Mouse (Mus musculus) cerebellum, adult 9-10 months (tissue): ENCODE measurements around the gene Fopnl.

ENCODE experiments used
- DNase-seq: peaks from one replicate; pipeline ENCODE4 v3.0.0; 2022

The Fopnl gene

DNA sequence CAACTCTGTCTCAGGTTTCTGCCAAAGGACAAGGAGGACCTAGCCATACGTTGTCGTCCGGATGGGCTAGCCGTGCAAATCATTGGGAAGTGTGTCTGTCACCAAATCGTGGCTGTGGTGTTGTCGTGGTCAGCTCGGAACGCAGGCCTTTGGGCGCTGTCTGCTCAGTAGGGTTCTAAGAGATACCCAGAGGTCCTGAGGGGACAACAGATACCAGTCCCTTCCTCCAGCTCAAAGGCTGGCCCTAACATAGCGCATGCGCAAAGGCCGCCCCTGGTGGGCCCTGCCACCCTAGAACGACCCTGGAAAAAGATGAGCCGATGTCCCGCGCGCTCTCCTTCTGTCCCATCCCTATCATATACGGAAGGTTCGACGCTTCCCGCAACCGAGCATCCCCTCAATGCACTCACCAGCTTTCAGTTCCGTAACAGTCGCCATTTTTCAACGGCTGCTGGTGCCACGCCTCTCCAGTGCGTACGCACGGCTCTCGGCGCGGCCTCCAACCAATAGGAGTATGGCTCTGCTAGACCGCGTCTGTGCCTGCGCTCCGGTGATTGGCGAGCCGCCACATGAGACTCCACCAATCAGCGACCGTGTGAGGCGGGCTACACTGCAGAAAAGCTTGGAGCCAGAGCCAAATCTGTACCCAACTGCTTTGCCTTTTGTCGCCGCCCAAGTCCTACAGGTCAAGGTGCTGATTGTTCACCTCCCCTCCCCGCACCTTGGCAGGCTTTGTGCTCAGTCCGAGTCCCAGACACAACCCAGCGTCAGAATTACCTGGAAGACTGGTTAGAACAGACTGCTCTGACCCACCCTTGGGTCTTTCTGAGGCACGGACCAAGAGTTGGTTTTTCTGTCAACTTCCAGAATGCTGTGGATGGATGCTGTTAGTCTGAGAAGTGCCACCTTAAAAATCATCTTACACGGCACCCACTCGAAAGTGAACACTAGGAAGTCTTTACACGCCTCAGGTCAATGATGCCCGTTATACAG, at the start of gene Fopnl:
Gene Fopnl, minus strand, starts transcription at position 522 of the 993 bp plus-strand sequence.
- peak; percentile 98 for DNase-seq

DNA sequence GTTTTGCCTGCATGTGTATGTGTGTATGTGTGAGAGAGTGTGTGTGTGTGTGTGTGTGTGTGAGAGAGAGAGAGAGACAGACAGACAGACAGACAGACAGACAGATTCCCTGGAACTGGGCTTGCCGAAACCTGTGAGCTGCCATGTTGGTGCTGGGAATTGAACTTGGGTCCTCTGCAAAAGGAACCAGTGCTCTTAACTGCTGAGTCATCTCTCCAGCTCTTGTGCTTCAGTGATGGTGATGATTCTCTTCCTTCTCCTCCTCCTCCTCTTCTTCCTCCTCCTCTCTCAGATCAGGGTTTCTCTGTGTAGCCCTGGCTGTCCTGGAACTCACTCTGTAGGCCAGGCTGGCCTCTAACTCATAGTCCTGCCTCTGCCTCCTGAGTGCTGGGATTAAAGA, 48.8 kb upstream of the Fopnl start:
- DNase-seq, result no peak

DNA sequence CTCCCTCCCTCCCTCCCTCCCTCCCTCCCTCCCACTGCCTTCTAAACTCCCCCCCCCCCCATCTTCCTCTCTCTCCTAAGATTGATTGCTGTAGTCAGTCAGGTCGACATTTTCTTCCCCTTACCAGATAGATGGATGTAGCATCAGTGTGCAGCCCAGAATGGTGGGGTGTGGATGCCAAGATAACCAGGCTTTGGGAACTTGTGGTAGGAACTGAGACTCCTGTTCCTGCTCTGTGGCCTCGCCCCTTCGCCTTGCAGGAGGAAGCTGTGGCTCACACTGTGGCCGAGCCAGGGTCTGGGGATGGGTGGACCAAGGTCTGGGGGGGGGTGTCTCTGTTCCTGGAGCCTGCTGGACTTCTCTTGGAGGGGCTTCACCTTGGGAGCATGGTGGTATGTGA, 48.3 kb upstream of the Fopnl start:
- DNase-seq, result no peak

DNA sequence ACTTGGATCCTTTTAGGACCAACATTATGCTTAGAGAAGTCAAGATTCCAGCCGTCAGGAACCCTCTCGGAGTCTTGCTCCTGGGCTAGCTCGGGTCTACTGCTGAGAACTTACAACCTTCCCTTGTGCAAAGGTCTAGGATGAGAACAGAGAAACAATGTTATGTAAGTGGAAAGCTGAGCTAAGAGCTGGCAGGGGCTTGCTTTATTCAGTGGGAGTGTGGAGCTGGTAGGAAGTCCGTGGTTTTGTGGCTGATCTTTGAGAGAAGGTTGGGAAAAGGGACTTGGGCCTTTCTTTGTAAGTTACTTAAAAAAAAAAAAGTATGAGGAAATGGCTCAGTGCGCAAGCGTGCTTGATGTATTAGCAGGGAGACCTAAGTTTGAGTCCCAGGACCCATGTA, 46.9 kb upstream of the Fopnl start:
- DNase-seq, result no peak

DNA sequence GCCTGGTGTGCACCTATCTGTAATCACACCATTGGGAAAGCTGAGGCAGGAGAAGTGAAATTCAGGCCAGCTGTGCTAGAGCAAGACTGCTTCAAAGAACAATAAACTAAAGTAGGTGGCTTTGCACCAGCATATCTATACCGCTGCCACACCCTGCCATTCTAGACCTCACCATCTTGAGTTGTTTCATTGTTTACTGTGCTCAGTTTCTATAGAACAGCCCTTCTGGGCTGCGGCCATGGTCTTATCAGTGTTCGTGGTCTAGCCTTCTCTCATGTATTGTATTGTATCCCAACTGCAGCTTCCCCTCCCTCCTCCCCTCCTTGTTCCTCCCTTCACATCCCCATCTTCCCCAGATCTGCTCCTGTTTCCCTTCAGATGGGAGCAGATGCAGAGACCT, 46.3 kb upstream of the Fopnl start:
- DNase-seq, result no peak

DNA sequence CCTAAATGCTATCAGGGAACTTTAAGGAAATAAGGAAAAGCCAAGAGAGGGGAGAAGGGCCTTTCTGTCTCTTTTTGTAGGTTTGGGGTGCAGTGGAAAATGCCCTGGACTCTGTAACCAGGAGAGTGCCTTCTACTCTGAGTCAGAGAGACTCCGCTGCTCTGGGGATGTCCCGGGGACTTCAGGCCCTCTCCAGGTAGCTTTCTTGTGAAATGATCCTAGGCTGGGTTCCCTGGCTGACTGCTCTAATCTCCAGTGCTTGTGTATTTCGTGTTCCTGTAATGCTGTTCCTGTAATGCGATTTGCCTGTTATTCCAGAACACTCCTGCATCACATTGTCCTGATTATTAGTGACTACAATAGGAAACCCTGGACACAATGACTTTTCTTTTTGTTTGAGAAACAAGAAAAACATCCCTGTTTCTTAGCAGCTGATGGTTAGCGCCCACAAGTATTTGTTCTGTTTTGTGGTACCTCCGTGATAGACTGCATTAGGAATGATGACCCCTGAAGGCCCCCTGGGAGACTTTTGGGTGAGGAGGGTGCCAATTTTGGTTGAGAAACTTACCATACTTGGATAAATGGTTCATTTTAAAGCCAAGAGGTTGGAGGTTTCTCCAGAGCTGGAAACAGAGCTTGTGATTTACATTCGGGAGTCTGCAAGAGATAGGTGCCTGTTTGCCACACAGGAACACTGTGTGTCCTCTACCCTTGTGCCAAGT, 45.1 kb upstream of the Fopnl start:
- DNase-seq, result no peak

DNA sequence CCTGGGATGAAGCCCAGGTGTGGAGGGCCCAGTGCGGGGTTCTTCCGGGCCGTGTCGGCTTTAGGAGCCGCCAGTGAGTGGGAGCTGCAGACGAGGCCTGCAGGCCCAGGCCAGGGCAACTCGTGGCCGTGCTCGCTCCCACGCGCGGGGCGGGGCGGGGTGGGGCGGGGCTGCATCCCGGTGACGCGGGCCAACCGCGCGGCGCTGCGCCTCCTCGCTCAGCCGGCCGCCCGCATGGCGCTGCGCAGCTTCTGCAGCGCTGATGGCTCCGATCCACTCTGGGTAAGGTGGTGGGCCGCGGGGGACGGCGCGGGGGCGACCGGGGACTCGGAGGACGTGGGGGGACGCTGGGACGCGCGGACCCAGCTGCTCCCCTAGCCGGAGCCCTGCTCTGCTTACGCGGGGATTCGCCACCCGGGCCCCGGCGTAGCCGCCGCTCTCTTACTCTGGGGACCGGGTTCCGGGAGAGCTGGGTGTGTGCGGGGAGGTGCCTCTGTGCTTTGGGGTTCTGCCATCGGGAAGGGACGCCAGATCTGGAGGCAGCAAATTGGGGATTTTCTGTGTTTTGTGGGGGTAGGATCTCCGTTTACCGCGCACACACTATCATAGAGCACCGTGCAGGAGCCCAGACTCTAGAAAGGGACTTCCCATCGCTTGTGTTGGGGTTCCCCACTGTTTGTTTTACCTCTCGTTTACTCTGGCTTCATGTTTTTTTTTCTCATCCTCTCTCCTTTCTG, 44.3 kb upstream of the Fopnl start, which contains the start of gene Abcc1:
Gene Abcc1, plus strand, starts transcription at position 197 of the 737 bp plus-strand sequence.
- DNase-seq, result peak; percentile 76

DNA sequence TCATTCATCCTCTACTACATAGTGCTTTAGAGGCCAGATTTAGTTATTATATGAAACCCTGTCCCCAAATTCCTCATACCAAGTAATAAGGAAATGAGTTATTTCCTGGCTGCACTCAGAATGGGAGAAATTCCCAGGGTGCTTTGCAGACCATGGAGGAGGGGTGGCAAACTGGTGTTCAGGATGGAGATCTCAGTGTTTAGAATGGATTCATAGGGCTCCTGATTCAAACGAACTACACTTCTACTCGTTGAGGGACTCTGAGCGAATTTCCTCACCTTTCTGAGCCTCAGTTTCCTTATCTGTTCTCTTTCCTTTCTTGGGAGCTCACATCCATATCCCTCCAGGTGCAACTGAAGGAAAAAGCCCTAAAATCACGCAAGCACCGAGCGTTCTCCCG, 43.7 kb upstream of the Fopnl start:
- peak; percentile 54 for DNase-seq

DNA sequence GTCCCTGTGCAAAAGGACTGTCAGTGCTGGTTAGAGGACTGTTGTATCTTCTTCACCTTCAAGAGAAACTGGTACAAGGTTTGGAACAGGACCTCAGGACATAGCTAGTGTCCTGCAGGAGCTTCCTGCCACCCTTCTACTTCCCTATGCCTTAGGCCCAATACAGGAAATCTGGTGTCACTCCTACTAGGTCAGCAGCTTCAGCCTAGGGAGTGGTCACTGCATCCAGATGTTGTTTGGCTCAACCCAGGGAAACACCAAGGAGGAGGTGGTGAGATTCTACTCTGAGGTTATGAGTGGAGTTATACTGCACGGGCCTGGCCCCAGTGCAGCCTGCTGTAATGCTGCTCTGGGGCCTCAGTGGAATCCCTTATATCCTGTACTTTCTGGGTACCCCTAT, 41.3 kb upstream of the Fopnl start:
- no peak for DNase-seq

DNA sequence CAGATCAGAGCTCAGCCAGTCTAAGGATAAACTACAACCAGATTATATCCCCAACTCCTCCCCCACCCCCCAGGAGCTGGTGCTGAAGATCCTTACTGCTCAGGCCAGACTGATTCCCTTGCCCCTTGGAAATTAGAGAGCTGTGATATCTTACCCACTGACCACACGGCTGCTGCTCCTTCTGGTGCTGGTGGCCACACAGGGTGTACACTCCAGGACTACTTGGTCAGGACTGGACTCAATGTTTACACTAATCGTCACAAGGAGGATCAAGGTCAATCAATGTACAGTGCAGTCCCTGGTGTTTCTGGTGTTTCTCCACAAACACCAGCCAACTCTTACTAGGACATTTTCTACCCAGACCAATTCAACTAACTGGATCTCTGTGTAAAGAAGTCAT, 40.7 kb upstream of the Fopnl start:
- DNase-seq, result no peak

DNA sequence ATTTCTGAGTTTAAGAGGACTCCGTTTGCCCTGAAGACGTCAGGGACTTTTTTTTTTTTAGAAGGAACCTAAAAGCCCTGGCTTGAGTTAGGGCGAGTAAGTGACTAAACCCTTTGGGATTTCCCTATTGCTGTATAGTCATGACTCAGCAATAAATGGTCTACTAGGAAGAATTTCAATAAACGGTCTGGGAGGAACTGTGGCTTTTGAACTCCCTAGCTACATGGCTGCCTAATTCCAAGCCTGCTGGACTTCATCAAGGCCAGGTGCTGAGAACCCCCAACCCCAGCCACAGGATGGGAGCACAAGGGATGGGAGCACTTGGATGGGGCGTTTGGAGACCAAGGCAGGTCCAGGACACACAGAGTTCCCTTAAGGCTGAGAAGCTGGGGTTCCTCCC, 35.5 kb upstream of the Fopnl start:
- DNase-seq, result no peak

DNA sequence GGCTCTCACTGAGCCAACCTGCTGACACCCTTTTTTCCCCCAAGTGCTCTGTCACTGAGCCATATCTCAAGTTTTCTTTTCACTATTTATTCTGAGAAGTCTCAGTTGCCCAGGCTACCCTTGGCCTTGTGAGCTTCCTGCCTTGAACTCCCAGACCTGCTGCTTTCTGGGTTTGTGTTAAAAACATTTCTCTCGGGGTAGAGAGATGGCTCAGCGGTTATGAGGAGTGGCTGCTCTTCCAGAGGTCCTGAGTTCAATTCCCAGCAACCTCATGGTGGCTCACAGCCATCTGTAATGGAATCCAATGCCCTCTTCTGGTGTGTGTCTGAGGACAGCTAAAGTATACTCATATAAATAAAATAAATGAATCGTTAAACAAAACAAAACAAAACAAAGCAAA, 35.0 kb upstream of the Fopnl start:
- no peak for DNase-seq

DNA sequence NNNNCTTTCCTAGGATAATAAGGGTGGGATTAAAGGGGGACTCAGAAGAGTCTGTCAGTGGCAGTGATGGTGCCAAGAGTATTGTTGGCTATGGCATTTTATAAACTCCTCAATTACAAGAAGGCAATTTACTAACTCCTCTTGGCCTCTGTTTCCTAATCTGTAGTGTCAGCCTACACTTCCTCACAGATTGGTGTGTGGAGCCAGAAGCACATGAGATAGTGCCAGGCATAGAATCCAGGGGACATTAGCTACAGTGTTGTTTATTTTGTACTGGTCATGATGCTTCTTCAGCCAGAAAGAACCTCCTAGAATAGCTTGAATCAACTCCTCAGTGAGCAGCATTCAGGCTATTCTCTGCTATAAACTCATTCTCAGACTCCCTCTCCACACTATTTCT, 34.4 kb upstream of the Fopnl start:
- no peak for DNase-seq

DNA sequence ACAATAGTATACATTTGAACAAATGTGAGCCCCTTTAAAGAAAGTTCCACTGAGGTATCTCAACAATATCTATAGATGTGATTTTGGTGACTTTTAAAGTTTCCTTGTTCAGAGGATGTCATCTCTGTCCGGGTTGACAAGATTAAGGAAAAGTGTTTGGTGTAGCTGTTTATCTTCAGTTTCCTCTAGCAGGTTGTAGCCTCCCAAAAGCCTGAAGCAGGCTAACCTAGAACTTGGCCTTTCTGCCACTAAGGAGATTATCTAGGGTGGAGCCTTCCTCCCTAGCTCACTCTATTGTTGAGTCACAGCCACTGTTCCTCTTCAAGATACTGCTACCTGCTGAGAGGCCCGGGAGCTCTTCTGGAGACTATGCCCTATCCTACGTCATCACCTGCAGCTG, 27.8 kb upstream of the Fopnl start:
- DNase-seq, result no peak

DNA sequence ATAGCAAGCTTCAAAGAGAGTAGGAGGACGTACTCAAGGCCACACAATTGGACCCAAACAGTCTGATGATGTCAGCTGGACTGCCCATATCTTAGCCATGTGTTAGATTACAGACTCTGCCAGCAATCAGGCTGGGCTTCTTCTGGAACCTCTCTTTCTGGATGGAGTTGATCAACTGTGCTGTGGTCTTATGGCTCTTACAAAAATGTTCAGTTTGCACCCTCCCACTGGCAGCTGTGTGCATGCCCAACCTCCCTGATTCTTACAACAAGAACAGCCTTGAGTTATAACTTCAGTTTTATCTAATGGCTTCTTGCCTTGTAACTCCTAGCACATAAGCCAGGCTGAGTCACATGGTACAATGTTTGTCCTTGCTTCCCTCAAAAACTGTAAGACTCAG, 11.0 kb upstream of the Fopnl start:
- no peak for DNase-seq

DNA sequence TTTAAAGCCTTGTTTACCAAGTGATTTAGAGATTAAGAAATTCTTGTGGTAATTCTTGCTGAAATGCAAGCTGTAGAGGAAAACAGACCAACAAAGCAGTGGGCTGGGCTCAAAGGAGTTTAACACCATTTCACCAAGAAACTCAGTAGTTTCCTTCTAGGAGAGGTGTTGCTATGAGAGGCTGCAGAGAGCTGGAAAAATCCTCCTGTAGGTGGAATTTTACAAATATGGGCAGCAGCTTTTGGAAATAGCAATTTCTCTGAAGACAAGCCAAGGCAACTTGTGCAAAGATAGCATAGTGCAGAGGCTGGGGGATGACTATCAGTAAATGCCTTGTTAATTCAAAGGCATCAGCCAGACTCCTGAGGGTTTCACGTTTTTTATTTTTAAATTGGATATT, 3.3 kb upstream of the Fopnl start:
- DNase-seq, result no peak

DNA sequence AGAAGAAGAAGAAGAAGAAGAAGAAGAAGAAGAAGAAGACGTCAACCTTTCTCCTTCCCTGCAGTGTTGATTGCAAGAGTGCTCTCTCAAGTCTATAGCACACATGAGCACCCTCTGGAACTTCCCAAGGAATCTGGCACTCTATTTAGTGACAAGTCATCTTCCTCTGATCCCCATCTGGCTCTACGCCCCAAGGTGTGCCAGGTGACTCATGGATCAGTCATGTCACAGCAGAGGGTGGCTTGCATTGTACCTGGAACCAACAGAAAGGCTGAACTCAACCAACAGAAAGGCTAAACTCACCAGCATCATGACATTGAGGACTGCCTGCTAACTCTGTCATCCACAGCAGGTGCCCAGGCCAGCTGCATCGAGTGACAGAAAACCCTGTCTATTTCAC, 2.5 kb upstream of the Fopnl start:
- DNase-seq, result no peak

DNA sequence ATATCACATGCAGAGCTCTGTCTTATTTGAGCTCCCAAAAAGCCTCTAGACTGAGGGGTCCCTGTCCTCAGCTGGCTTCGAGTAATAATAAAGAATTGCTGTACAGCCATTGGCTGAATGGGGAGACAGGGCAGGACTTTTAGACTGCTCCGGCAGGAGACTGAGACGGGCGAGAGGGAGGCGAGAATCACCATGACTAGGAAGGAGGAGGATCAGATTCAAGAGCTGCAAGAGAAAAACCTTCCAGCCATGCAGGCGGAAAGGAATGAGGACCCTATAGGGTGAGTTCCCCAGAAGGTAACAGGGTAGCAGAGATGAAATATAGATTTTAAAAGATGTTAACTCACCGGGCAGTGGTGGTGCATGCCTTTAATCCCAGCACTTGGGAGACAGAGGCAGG, 4.3 kb downstream of the Fopnl start:
- DNase-seq, result no peak

DNA sequence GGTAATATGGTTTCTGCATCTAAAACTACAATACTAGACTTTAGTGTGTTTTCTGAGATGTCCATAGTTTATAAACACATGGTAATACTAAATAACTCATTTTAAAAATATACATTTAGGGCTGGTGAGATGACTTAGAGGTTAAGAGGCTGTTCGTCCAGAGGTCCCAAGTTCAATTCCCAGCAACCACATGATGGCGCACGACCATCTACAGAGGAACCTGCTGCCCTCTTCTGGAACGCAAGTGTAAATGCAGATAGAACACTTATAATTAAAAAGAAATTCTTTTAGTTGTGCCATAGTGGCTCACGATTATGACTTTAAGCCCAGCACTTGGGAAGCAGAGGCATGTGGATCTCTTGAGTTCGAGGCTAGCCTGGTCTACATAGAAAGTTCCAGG, 5.8 kb downstream of the Fopnl start:
- no peak for DNase-seq

DNA sequence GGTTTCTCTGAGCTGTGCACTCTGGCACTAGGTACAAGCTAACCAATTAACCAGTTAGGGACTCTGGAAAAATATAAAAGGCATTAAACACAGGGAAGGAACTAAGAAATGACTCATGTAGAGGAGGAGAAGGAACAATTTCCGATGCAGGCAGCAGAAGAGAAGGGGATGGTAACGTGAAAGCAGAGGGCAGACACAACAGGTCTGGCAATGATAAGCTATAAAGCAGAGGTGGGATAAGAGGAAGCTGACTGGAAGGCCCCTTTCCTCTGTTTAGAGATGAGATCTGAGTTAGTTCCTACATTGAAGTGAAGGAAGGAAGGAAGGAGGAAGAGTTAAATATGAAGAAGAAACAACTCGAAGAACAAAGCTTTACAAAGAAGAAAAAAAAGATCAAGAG, 7.4 kb downstream of the Fopnl start:
- no peak for DNase-seq

DNA sequence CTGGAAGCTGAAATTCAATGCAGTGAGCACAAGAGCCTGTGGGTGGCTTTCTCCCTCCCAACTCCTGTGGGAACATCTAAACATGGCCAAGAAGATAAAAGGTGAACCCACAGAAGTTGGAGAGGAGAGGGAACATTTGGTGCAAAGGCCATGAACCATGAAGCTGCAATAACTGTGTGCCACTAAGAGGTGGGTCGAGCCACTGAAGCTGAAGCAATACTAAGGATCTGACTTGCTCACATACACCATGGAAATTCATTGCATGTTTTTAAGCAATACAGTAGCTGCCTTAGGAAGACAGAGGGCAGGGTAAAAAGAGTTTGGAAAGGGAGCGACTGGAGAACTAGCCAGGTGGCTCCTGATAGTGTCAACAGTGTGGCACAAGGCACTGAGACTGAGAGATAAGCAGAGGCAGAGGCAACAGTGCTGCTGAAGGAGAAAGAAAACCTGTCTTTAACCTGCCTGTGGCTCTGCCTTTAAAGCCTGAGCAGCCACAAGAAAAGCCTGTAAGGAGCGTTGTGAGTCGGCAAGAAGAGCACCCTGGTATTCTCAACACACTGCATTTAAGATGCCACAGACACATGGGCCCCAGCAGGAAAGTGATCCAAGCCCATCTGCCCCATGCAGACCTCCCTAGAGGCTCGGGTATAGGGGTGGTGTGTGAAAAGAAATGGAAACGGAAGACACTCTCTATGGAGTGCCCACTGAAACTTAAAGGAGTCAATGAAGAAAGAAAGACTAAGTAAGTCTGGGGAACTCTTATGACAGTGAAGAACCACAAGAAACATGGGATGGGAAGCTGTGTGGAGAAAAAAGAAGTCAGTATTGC, 8.7 kb downstream of the Fopnl start:
- no peak for DNase-seq

DNA sequence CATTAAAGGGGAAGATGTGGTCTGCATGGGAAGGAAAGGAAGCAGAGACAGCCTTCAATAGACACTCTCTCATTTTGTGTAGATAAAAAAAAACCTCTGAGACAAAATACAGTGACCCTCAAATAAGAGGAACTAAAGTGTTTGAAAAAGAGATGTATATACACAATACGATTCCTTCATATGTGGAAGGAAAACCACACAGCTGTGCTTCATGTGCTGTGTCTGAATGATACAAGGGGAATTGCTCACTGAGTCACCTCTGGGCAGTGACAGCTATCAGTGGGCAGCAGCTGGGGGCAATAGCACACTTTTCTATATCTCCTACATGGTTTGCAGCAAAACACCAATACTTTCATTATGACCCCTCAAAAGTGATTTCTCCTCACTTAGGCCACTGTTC, 9.8 kb downstream of the Fopnl start:
- DNase-seq, result no peak

DNA sequence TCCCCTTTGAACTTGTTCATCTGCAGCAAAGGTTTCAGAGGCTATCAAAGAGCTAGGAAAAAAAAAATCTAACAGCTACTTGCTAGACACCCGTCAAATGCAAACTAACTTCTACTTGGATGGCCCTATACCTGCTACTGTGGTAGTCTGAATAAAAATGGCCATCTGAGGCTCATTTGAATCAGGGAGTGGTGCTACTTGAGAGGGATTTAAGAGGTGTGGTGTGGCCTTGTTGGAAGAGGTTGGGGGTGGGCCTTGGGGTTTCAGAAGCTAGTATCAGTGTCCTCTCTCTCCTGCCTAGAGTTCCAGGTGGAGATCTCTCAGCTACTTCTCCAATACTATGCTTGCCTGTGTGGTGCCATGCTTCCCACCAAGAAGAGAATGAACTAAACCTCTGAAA, 10.8 kb downstream of the Fopnl start:
- no peak for DNase-seq
